Mouse (Mus musculus) spleen, adult 2 months (tissue): ENCODE results near the gene Crip1. TPM values are rescaled to one million over a fixed set of nuclear protein-coding genes. Genes with fewer than 3 reads are reported as not detected.

Source experiments
- DNase-seq, 2 experiments: peaks; one replicate each; pipeline versions ENCODE4 v3.0.0 to v3.0.0-alpha.2; 2012 to 2021; ENCODE audit warnings: low spot score in 2 of 2, low read depth in 1 of 2
- H3K27ac ChIP-seq: fragments of 200-500 bp; 2 replicates; pipeline ENCODE4 v1.5.1; 2012; ENCODE audit warnings: low read length, inconsistent platforms; ENCODE audit not compliant: insufficient read depth
- H3K27me3 ChIP-seq: fragments of 200-500 bp; 2 replicates; pipeline ENCODE4 v1.6.1; 2012; ENCODE audit warnings: mild to moderate bottlenecking, moderate library complexity, low read length, inconsistent platforms; ENCODE audit not compliant: control insufficient read depth, insufficient read depth
- H3K36me3 ChIP-seq: fragments of 200-500 bp; 2 replicates; pipeline ENCODE4 v1.6.1; 2012; ENCODE audit warnings: mild to moderate bottlenecking, low read length, inconsistent platforms; ENCODE audit not compliant: control insufficient read depth, insufficient read depth
- H3K4me1 ChIP-seq: fragments of 200-500 bp; 2 replicates; pipeline ENCODE4 v1.6.1; 2011; ENCODE audit warnings: inconsistent platforms; ENCODE audit not compliant: control insufficient read depth, insufficient read depth, insufficient read length
- H3K4me3 ChIP-seq: fragments of 200-500 bp; 2 replicates; pipeline ENCODE4 v1.5.1; 2011; ENCODE audit warnings: mild to moderate bottlenecking, inconsistent platforms; ENCODE audit not compliant: insufficient read depth, insufficient read length; ENCODE audit errors: extremely low read depth
- CTCF ChIP-seq: fragments of 200-500 bp; IDR thresholded peaks from 2 replicates; pipeline ENCODE4 v1.5.1; 2011; ENCODE audit warnings: mild to moderate bottlenecking, inconsistent platforms; ENCODE audit not compliant: insufficient read depth, insufficient read length, insufficient replicate concordance; ENCODE audit errors: extremely low read depth
- POLR2A ChIP-seq: fragments of 200-500 bp; IDR thresholded peaks from 2 replicates; pipeline ENCODE4 v1.6.1; 2011; ENCODE audit warnings: low read depth, low read length, inconsistent platforms
- WGBS: fragments of 180-500 bp; shearing (Covaris S2); methylation state at CpG from one replicate; pipeline ENCODE4 v1.1.7; 2018; 5-methylcytosine and 5-hydroxymethylcytosine counted together
- polyA plus RNA-seq: library from polyadenylated mRNA; depleted of rRNA; stranded (reverse); fragments of >200 nt; gene quantifications from 2 replicates; pipeline ENCODE4 v1.2.3, GENCODE M21; 2012

Gene Crip1
- polyA plus RNA-seq, 1 experiment = 414 TPM

GRCm38 (mm10) chr12:113145591-113145990 lies 525 bp upstream of the Crip1 start:
- Histone ChIP-seq H3K27ac (no peak overlapping the region), H3K4me1 (peaks cover 30% of the 10 kb centered on the region; the same call in 1 of the 2 replicates), H3K27me3 (no peaks in the 10 kb centered on the region), H3K4me3 (no peak overlapping the region), H3K36me3 (no peaks in the 10 kb centered on the region)
- 80% methylated on average over 5 of the region's 5 CpGs for WGBS
- no peak for TF ChIP-seq POLR2A
- no peak for TF ChIP-seq CTCF
- DNase-seq = no peak

- no peak overlapping the region for H3K27ac ChIP-seq
- WGBS = 91% methylated on average over 8 of the region's 8 CpGs
- DNase-seq = no peak
- H3K4me3 ChIP-seq = no peak overlapping the region
- no peak for TF ChIP-seq POLR2A
- TF ChIP-seq CTCF = no peak
- peaks cover 39% of the 10 kb centered on the region; the same call in 1 of the 2 replicates for H3K4me1 ChIP-seq
- no peaks in the 10 kb centered on the region for H3K27me3 ChIP-seq
- no peaks in the 10 kb centered on the region for H3K36me3 ChIP-seq
Observed at GRCm38 (mm10) chr12:113147481-113147880, 1.4 kb downstream of the Crip1 start.

GRCm38 (mm10) chr12:113148381-113149035 lies 2.4 kb downstream of the Crip1 start:
- Histone ChIP-seq H3K4me3 (no peak overlapping the region), H3K27me3 (no peaks in the 10 kb centered on the region), H3K27ac (no peak overlapping the region), H3K4me1 (peaks cover 44% of the 10 kb centered on the region; the same call in 1 of the 2 replicates), H3K36me3 (no peaks in the 10 kb centered on the region)
- TF ChIP-seq CTCF (peak; percentile 6; the same call in 1 of the 2 replicates), POLR2A (no peak)
- 67% methylated on average over 16 of the region's 16 CpGs for WGBS
- DNase-seq = peak in 1 of 2 experiments; percentile 64

GRCm38 (mm10) chr12:113149341-113149740 lies 3.2 kb downstream of the Crip1 start:
- TF ChIP-seq CTCF (no peak), POLR2A (no peak)
- WGBS = 80% methylated on average over 4 of the region's 4 CpGs
- no peak overlapping the region for H3K4me3 ChIP-seq
- no peak for DNase-seq
- H3K4me1 ChIP-seq = peaks cover 44% of the 10 kb centered on the region; the same call in 1 of the 2 replicates
- H3K27me3 ChIP-seq = no peaks in the 10 kb centered on the region
- H3K36me3 ChIP-seq = peaks cover 2% of the 10 kb centered on the region; the same call in 1 of the 2 replicates
- no peak overlapping the region for H3K27ac ChIP-seq

- Histone ChIP-seq H3K4me3 (no peak overlapping the region), H3K27me3 (no peaks in the 10 kb centered on the region), H3K36me3 (peaks cover 2% of the 10 kb centered on the region; the same call in 1 of the 2 replicates), H3K4me1 (peaks cover 47% of the 10 kb centered on the region; the same call in 1 of the 2 replicates), H3K27ac (peak overlapping the region; percentile 41; the same call in 1 of the 2 replicates)
- TF ChIP-seq POLR2A = no peak
- no peak for TF ChIP-seq CTCF
- WGBS = 48% methylated on average over 3 of the region's 3 CpGs
- DNase-seq = peak in 1 of 2 experiments; percentile 43
Observed at GRCm38 (mm10) chr12:113149896-113150295, 3.8 kb downstream of the Crip1 start.

- H3K27me3 ChIP-seq = no peaks in the 10 kb centered on the region
Observed at GRCm38 (mm10) chr12:113150591-113150990, 4.5 kb downstream of the Crip1 start.

GRCm38 (mm10) chr12:113151046-113151445 lies 4.9 kb downstream of the Crip1 start:
- H3K4me3 ChIP-seq = no peak overlapping the region
- H3K27me3 ChIP-seq = no peaks in the 10 kb centered on the region
- 60% methylated on average over 8 of the region's 8 CpGs for WGBS
- DNase-seq = no peak
- peaks cover 45% of the 10 kb centered on the region; the same call in 1 of the 2 replicates for H3K4me1 ChIP-seq
- TF ChIP-seq POLR2A = no peak
- TF ChIP-seq CTCF = no peak
- H3K36me3 ChIP-seq = peaks cover 2% of the 10 kb centered on the region; the same call in 1 of the 2 replicates
- no peak overlapping the region for H3K27ac ChIP-seq

More at GRCm38 (mm10) chr12:113150591-113150990, 4.5 kb downstream of the Crip1 start:
- no peak overlapping the region for H3K27ac ChIP-seq
- no peak overlapping the region for H3K4me3 ChIP-seq
- TF ChIP-seq CTCF (no peak), POLR2A (no peak)
- peaks cover 2% of the 10 kb centered on the region; the same call in 1 of the 2 replicates for H3K36me3 ChIP-seq
- DNase-seq = no peak
- 77% methylated on average over 4 of the region's 4 CpGs for WGBS
- H3K4me1 ChIP-seq = peaks cover 49% of the 10 kb centered on the region; the same call in 1 of the 2 replicates
